Mouse (Mus musculus) cerebellum, adult 2 months (tissue): ENCODE data around the gene Lmx1a.

Source experiments
- CTCF ChIP-seq: fragments of 200-500 bp; IDR thresholded peaks from 2 replicates; pipeline ENCODE4 v1.5.1; 2011; ENCODE audit warnings: low read depth, mild to moderate bottlenecking, control low read depth, low read length, moderate library complexity, borderline replicate concordance; ENCODE audit not compliant: insufficient read depth
- POLR2A ChIP-seq: fragments of 200-500 bp; IDR thresholded peaks from 2 replicates; pipeline ENCODE4 v1.6.1; 2011; ENCODE audit warnings: low read length, control low read depth, borderline replicate concordance; ENCODE audit not compliant: insufficient read depth

DNA sequence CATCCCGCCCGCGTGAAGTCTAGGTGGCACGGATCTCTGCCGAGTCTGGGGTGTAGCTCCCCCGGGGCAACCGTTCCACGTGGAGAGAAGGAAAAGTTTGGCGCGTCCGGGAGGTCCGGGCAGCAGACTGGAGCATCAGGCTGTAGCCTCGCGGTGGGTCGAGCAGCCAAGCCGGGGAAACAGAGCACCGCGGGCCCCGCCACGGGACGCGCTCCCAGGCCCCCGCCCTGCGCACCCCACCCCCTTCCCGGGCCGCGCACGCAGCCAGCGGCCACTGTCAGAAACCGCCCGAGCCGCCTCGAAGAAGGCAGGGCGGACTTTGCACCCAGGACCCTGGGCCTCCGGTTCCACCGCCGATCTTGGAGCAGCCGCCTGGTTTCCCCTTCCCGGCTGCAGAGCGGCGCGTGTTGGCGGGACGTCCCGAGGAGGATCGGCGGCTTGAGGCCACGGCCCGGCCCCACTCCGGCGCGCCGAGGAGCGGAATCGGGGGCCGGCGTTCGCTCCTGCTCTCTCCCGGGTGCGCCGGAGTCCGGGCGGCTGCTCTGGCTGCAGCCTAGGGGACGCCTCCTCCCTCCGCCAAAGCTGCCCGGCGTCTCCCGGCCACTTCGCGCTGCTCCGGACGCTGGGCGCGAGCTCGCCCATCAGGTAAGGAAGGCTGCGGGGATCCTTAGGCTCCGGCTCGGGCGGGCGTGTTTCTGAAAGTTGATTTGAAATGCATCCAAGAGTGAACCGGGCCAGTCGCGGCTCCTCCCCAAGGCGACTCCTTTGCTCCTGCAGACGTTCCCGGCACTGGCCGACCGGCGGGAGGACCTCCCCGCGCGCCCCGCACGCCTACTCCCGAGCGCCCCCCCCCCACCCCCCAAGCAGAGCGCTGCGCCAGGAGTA lies 448 bp upstream of the Lmx1a start:
- TF ChIP-seq CTCF (no peak), POLR2A (no peak)
